Mouse (Mus musculus): ENCODE results near the gene Slc7a1. TPM values are rescaled to one million over a fixed set of nuclear protein-coding genes. Genes with fewer than 3 reads are reported as not detected.

Gene Slc7a1
- total and polyA plus RNA-seq, 3 experiments: 64.1 to 133 (median 80.9) TPM

- H3K36me3 ChIP-seq (ENCODE audit: control insufficient read depth in 1 of 2, insufficient read depth in 2 of 2, low read length in 2 of 2): peaks cover 39 to 46% of the 10 kb centered on the region in 2 experiments
- peak overlapping the region; percentile 87 for H3K27ac ChIP-seq (ENCODE audit: control insufficient read depth, low read depth, low read length)
Observed at GRCm38 (mm10) chr5:148378232-148378508, 21.5 kb downstream of the Slc7a1 start.

GRCm38 (mm10) chr5:148377439-148378231 is 22.1 kb downstream of the Slc7a1 start:
- H3K27me3 ChIP-seq (ENCODE audit: control insufficient read depth in 1 of 2, insufficient read depth in 2 of 2, low read length in 2 of 2): no peaks in the 10 kb centered on the region
- DNase-seq (ENCODE audit: low read depth, low spot score): no peak
- peaks cover 22 to 29% of the 10 kb centered on the region in 2 experiments for H3K4me1 ChIP-seq (ENCODE audit: control insufficient read depth in 1 of 2, insufficient read depth in 2 of 2, low read length in 2 of 2)
- H3K9ac ChIP-seq (ENCODE audit: control insufficient read depth, low read depth, low read length, poor library complexity, severe bottlenecking): peak overlapping the region; percentile 35
- no peak for TF ChIP-seq GATA1 (IDR thresholded peaks at IDR 0.05; ENCODE audit: low read depth, low read length)
- TF ChIP-seq MYC (IDR thresholded peaks at IDR 0.05; ENCODE audit: low read depth, low read length): peak; percentile 85
- TF ChIP-seq UBTF (IDR thresholded peaks at IDR 0.05; ENCODE audit: borderline replicate concordance, insufficient read depth, low read depth, low read length): no peak
- TF ChIP-seq KAT2A (conservative IDR thresholded peaks at IDR 0.05; ENCODE audit: low read depth, low read length): peak; percentile 28; the same call in 1 of the 2 replicates
- TF ChIP-seq MAFK (IDR thresholded peaks at IDR 0.05; ENCODE audit: borderline replicate concordance, low read depth, low read length): no peak
- TF ChIP-seq SIN3A (IDR thresholded peaks at IDR 0.05; ENCODE audit: low read length): peak; percentile 28; the same call in 1 of the 2 replicates
- TF ChIP-seq NRF1 (IDR thresholded peaks at IDR 0.05; ENCODE audit: insufficient read depth, low read depth, low read length, poor library complexity, severe bottlenecking): no peak
- no peak for TF ChIP-seq CTCF (IDR thresholded peaks at IDR 0.05 in 2 of 3, conservative IDR thresholded peaks at IDR 0.05 in 1 of 3; ENCODE audit: control insufficient read depth in 1 of 3, insufficient read depth in 1 of 3, low read depth in 2 of 3, low read length in 3 of 3, poor library complexity in 1 of 3, severe bottlenecking in 1 of 3)
- TF ChIP-seq RAD21 (IDR thresholded peaks at IDR 0.05; ENCODE audit: low read depth, low read length): no peak
- TF ChIP-seq ELF1 (IDR thresholded peaks at IDR 0.05; ENCODE audit: low read depth, low read length): peak; percentile 47; the same call in 1 of the 2 replicates
- TF ChIP-seq MXI1 (IDR thresholded peaks at IDR 0.05; ENCODE audit: low read depth, low read length): no peak
- peak overlapping the region; percentile 87 for H3K27ac ChIP-seq (ENCODE audit: control insufficient read depth, low read depth, low read length)
- H3K79me2 ChIP-seq (ENCODE audit: control insufficient read depth, insufficient read depth, low read length, poor library complexity): peaks cover 64% of the 10 kb centered on the region
- no peaks in the 10 kb centered on the region for H3K9me3 ChIP-seq (replicated peaks; ENCODE audit: insufficient read depth, low read length)
- H3K4me3 ChIP-seq (ENCODE audit: control insufficient read depth in 1 of 2, insufficient read depth in 1 of 2, low read depth in 2 of 2, low read length in 2 of 2): no peak overlapping the region
- peaks cover 36 to 40% of the 10 kb centered on the region in 2 experiments for H3K36me3 ChIP-seq (ENCODE audit: control insufficient read depth in 1 of 2, insufficient read depth in 2 of 2, low read length in 2 of 2)

More at GRCm38 (mm10) chr5:148378232-148378508, 21.5 kb downstream of the Slc7a1 start:
- peaks cover 66% of the 10 kb centered on the region for H3K79me2 ChIP-seq (ENCODE audit: control insufficient read depth, insufficient read depth, low read length, poor library complexity)
- no peaks in the 10 kb centered on the region for H3K9me3 ChIP-seq (replicated peaks; ENCODE audit: insufficient read depth, low read length)
- peak; percentile 54 for DNase-seq (ENCODE audit: low read depth, low spot score)
- no peaks in the 10 kb centered on the region for H3K27me3 ChIP-seq (ENCODE audit: control insufficient read depth in 1 of 2, insufficient read depth in 2 of 2, low read length in 2 of 2)
- H3K9ac ChIP-seq (ENCODE audit: control insufficient read depth, low read depth, low read length, poor library complexity, severe bottlenecking): peak overlapping the region; percentile 35
- TF ChIP-seq SIN3A (IDR thresholded peaks at IDR 0.05; ENCODE audit: low read length) (0 out of 2 replicates have a peak, but pooled peaks have one; percentile 28), POLR2A (IDR thresholded peaks at IDR 0.05; ENCODE audit: control insufficient read depth in 1 of 2, insufficient read depth in 1 of 2, low read depth in 1 of 2, low read length in 2 of 2, poor library complexity in 1 of 2) (no peak)
- H3K4me1 ChIP-seq (ENCODE audit: control insufficient read depth in 1 of 2, insufficient read depth in 2 of 2, low read length in 2 of 2): peaks cover 22 to 29% of the 10 kb centered on the region in 2 experiments
- no peak overlapping the region for H3K4me3 ChIP-seq (ENCODE audit: control insufficient read depth in 1 of 2, insufficient read depth in 1 of 2, low read depth in 2 of 2, low read length in 2 of 2)

GRCm38 (mm10) chr5:148376358-148376757 is 23.3 kb downstream of the Slc7a1 start:
- Histone ChIP-seq H3K27me3 (ENCODE audit: control insufficient read depth in 1 of 2, insufficient read depth in 2 of 2, low read length in 2 of 2) (no peaks in the 10 kb centered on the region), H3K4me3 (ENCODE audit: control insufficient read depth in 1 of 2, insufficient read depth in 1 of 2, low read depth in 2 of 2, low read length in 2 of 2) (no peak overlapping the region), H3K27ac (ENCODE audit: control insufficient read depth, low read depth, low read length) (no peak overlapping the region), H3K9ac (ENCODE audit: control insufficient read depth, low read depth, low read length, poor library complexity, severe bottlenecking) (no peak overlapping the region), H3K9me3 (replicated peaks; ENCODE audit: insufficient read depth, low read length) (no peaks in the 10 kb centered on the region), H3K79me2 (ENCODE audit: control insufficient read depth, insufficient read depth, low read length, poor library complexity) (peaks cover 66% of the 10 kb centered on the region), H3K36me3 (ENCODE audit: control insufficient read depth in 1 of 2, insufficient read depth in 2 of 2, low read length in 2 of 2) (peaks cover 28 to 36% of the 10 kb centered on the region in 2 experiments), H3K4me1 (ENCODE audit: control insufficient read depth in 1 of 2, insufficient read depth in 2 of 2, low read length in 2 of 2) (peaks cover 20 to 29% of the 10 kb centered on the region in 2 experiments)
- TF ChIP-seq TBP (IDR thresholded peaks at IDR 0.05; ENCODE audit: low read depth, low read length) (no peak), POLR2AphosphoS2 (IDR thresholded peaks at IDR 0.05; ENCODE audit: low read length) (no peak), CTCF (IDR thresholded peaks at IDR 0.05 in 2 of 3, conservative IDR thresholded peaks at IDR 0.05 in 1 of 3; ENCODE audit: control insufficient read depth in 1 of 3, insufficient read depth in 1 of 3, low read depth in 2 of 3, low read length in 3 of 3, poor library complexity in 1 of 3, severe bottlenecking in 1 of 3) (peak; percentile 21 to 38 (median 36); a peak in 5 of 6 replicates)
- DNase-seq (ENCODE audit: low read depth, low spot score): no peak

Measured in MEL (cell line).